Mouse (Mus musculus): ENCODE measurements around the gene Olfr645.

Gene Olfr645

DNA sequence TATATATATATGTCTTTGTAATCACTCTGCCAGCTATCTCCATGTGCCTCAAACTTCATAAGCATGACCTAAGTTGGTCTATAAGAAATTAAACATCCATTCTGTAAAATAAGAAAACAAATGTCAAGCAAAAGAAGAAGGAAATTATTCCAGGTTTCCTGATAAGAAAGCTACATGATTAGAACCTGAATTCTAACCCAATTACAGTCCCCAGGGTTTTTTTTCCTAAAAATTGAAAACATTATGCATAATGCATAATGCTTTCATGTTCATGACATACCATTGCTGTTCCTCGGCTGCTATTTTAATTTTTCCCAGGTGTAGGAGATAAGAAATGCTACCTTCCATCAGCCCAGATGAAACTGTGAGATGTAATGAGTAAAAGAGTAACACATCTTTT lies at the start of gene Olfr645:
Gene Olfr645 (minus strand): TSS at position 101 of the 400 bp plus-strand sequence.
- DNase-seq (ENCODE audit: inconsistent ontology term), result no peak

DNA sequence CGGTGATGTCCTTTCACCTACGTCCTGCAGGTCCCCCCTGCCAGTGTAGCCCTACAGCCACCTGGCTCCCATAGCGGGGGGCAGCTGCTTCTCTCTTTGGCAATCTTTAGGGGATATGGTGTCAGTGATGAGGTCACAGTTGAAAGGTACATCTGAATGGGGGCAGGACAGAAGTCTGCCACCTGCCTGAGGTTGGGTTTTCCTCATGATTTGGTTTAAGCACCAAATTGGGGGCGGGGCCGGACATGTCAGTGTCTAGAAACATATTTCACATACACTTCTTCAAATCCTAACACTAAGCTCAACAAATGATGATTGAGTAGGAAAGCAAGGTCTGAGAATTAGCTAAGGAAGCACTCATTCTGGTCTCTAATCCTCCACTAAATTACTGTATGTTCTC lies 44.5 kb upstream of the Olfr645 start, which contains the start of gene Ubqln5:
Gene Ubqln5 (minus strand): TSS at position 101 of the 400 bp plus-strand sequence.
- DNase-seq (ENCODE audit: inconsistent ontology term), result no peak

DNA sequence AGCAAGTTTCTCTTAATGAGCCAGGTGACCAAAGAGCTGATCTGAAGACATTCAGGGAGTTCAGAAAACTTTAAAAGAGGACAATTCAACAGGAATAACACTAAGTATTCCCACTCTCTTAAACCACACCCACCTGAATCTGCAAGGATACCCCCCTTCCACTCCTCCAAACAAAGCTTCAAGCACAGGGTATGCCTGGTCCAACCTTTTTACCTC lies 19.4 kb upstream of the Olfr645 start, which contains the start of gene Olfr646:
Gene Olfr646 (plus strand): TSS at position 117 of the 216 bp plus-strand sequence.
- no peak for DNase-seq (ENCODE audit: inconsistent ontology term)

DNA sequence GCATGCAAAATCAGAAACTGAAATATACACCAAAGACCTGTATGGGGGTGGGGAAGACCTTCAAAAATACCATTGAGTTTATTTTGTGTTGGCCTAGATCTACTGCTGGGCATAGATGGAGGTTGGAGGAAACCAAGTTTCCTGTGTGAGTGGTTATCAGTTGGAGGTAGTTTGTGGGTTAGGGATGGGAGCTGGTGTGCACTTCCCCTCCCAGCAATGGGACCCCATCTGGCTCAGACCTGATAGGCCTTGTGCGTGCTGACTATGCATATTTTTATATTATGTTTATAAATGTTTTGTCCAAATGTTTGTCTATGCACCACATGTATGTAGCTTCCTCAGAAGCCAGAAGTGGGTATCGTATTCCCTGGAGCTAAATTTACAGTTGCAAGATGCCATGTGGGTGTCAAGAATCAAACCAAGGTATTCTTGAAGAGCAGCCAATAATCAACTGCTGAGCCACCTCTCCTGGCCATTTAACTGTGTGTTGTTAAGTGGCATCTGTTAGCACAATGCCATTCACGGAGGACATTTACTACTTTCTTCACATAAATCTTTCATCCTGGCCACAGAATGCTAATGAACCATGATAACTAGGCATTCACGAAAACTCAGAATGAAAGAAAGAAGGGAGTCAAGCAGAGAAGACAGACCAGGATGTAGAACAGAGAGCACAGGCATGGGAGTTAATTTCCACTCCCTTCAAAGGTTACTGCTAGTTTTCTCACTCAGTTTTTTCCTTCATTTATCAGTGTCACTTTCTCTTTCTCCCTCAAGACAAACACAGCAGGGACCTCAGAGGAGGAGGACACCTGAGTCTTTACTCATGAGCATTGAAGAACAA lies 18.9 kb upstream of the Olfr645 start:
- no peak for DNase-seq (ENCODE audit: inconsistent ontology term)

DNA sequence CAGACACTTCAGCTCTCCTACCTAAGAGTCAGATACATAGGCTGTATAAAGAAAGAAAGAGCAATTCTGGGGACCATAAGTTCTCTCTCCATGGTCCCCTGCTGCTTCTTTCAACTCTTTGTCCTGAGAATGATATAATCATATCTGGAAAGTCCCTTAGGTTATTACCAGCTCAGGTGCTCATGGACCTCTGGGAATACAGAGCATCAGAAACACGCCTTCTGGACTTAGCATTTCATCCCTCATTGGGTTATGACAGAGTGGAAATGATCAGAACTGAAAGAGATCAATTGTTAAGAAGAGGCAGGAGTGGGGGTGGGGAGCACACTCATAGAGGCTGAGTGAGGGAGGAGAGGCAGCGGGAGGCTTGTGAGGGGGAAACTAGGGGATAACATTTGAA lies 13.5 kb downstream of the Olfr645 start, which contains the start of gene Olfr644:
Gene Olfr644 (minus strand): TSS at position 101 of the 400 bp plus-strand sequence.
- DNase-seq (ENCODE audit: inconsistent ontology term), result no peak

DNA sequence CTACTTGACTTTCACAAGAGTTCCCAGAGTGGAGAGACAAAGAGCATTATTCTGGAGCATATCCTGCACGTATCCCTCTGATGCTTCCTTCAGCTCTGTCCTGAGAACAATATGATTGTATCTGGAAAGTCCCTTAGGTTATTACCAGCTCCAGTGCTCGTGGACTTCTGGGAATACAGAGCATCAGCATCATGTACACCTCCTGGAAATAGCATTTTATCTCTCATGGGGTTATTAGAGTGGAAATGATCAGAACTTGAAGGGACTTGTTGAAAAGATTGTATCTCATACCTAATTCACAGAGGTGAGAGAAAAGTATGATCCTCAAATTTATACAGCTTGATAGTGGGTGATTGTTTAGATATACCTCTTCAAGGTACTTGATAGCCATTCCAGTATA lies 23.9 kb downstream of the Olfr645 start, which contains the start of gene 4930516K23Rik:
Gene 4930516K23Rik (minus strand): TSS at position 101 of the 400 bp plus-strand sequence.
- no peak for DNase-seq (ENCODE audit: inconsistent ontology term)

DNA sequence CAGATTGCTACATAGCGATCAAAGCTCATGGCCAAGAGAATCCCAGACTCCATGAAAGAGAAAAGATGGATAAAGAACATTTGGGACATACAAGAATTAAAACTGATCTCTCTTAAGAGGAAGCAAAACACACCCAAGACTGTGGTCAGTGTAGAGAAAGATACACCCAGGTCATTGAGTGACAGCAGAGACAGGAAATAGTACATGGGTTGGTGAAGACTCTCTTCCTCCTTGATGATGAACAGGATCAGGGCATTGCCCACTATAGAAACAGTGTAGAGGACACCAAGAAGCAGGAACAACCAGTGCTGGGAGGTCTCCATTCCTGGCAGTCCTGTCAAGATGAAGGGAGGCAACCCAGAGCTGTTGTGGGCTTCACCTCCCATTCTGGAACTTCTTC lies 26.1 kb downstream of the Olfr645 start:
- DNase-seq (ENCODE audit: inconsistent ontology term), result no peak

DNA sequence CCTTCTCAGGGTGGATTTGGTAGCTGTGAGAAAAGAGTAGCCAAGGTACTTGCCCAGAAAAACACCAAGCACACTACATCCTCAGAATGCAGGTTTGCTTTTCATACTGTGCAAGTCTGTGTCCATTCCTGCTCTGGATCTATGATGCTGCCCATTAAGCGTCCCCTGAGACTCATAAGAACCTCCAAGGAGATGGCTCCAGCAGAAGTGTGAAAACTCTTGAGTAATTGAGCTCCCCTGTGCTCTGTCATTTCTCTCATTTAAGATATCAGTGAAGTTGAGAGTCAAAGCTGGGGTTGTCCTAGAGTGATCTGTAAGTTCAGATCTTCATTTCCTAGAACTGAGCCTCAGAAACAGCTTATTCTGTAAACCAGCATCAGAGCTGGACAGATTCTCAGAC lies 32.7 kb downstream of the Olfr645 start, which contains the start of gene Olfr642:
Gene Olfr642 (minus strand): TSS at position 101 of the 400 bp plus-strand sequence.
- DNase-seq (ENCODE audit: inconsistent ontology term), result no peak

DNA sequence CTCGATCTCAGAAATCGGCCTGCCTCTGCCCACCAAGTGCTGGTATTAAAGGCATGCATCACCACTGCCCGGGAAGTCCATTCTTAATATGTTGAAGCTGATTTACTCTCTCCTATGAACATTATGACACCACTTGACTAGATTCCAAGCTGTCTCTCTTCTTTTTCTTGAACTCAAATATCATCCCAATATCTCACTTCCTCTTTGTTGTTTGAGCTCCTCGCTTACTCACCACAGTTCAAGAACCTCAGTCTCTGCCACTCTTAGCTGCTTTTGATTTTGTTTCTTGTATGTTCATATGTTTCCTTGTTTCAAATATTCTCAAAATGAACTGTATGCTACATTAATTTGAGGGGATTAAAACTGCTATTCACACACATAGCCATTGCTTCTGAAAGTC lies 34.5 kb downstream of the Olfr645 start:
- DNase-seq (ENCODE audit: inconsistent ontology term), result no peak

DNA sequence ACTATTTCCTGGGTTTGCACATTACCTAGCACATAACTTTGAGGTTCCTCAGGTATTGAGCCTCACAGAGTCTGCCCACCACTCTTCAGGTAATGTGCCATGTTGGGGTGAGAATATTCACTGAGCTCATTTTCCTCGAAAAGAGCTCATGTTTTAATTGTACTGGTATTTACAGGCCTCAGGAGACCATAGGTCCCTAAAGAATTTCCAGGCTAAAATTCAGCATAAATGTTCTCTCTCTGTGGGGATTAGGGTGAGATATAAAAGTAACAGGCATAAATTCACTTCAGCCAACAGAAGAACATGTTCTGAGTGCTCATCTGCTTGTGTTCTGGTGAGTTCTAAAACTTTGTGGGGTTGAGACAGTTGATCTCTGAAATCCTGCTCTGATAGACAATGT lies 50.1 kb downstream of the Olfr645 start, which contains the start of gene Olfr641:
Gene Olfr641 (plus strand): TSS at position 301 of the 400 bp plus-strand sequence.
- DNase-seq (ENCODE audit: inconsistent ontology term), result no peak

Data from Muller cell, postnatal 12 days (primary cell).